21 mouse cellular contexts compared by ENCODE assay signal in the genomic region with DNA sequence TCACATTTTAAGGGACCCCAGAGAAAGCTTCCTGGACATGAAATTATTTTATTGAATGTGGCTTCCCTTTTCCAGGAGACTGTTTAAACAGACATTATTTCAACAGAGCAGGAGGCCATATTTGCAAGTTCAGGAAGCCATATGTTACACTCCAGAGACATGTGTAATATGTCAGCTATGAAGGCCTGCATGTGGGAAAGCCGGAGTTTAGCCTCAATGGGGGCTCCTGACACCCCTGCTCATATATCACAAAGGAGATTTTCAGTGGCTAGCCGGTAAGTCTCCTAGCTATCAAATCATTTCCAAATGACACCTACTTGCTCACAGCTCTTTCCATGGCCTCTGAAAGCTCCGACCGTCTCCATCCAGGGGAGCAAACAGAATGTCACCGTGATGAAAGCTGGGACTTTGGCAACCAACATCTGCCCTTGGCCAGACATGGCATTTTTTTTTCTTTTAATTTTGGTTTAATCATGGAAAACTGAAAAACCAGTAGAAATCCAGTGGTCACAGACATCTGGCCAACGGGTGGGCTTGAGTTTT.
DNase-seq lines count a peak whose midpoint lies in the region; ATAC-seq lines count a peak whose summit lies in the region.
"Had no signal": no experiment of that assay in that cellular context is flagged by ENCODE, and none has a peak within 500 bp of the region (broad histone marks: within the 10 kb centered on the region; RNA-seq: fewer than 3 reads in every experiment).

No protein-coding gene starts in this region.

- H3K9ac ChIP-seq in kidney, embryonic 14.5 days (ENCODE audit: low read depth, low read length): no peak overlapping the region
- no peak overlapping the region for H3K9ac ChIP-seq in embryonic facial prominence, embryonic 11.5 days (replicated peaks; ENCODE audit: low read length)
- H3K9ac ChIP-seq in embryonic facial prominence, embryonic 13.5 days: no peak overlapping the region
- H3K9ac ChIP-seq in limb, embryonic 13.5 days: no peak overlapping the region
- H3K9ac ChIP-seq: heart, embryonic 13.5 days; neural tube, embryonic 15.5 days had no signal

- H3K4me2 ChIP-seq in kidney, embryonic 14.5 days (replicated peaks; ENCODE audit: low read depth, low read length): no peak overlapping the region
- H3K4me2 ChIP-seq in embryonic facial prominence, embryonic 11.5 days (ENCODE audit: low read depth, low read length): no peak overlapping the region
- H3K4me2 ChIP-seq in embryonic facial prominence, embryonic 13.5 days: no peak overlapping the region
- H3K4me2 ChIP-seq in limb, embryonic 13.5 days (replicated peaks): no peak overlapping the region
- H3K4me2 ChIP-seq: heart, embryonic 13.5 days; neural tube, embryonic 15.5 days had no signal

- no peak for ATAC-seq in kidney, embryonic 14.5 days (ENCODE audit: low FRiP score, low TSS enrichment)
- no peak for ATAC-seq in embryonic facial prominence, embryonic 11.5 days (replicated peaks; ENCODE audit: insufficient number of reproducible peaks, low FRiP score, low TSS enrichment, low read depth)
- ATAC-seq in embryonic facial prominence, embryonic 13.5 days (ENCODE audit: insufficient number of reproducible peaks, insufficient read depth, low FRiP score, low TSS enrichment, low read depth): no peak
- peak; percentile 49; the same call in 1 of the 2 replicates for ATAC-seq in limb, embryonic 13.5 days (ENCODE audit: low FRiP score, low read depth)
- ATAC-seq in granulocyte monocyte progenitor cell, adult 5-6 weeks (replicated peaks; ENCODE audit: poor library complexity, severe bottlenecking): no peak
- ATAC-seq: forebrain, embryonic 16.5 days had no signal

- peak overlapping the region; percentile 60; the same call in 1 of the 2 replicates for H3K27ac ChIP-seq in kidney, embryonic 14.5 days (ENCODE audit: low read depth, low read length)
- H3K27ac ChIP-seq in embryonic facial prominence, embryonic 11.5 days (replicated peaks; ENCODE audit: low read depth, low read length): no peak overlapping the region
- 0 out of 2 replicates have a peak overlapping the region, but pooled peaks have one; percentile 16 for H3K27ac ChIP-seq in embryonic facial prominence, embryonic 13.5 days
- peak overlapping the region; percentile 78 for H3K27ac ChIP-seq in limb, embryonic 13.5 days
- H3K27ac ChIP-seq: gastrocnemius, adult 2 months; heart, embryonic 13.5 days; neural tube, embryonic 15.5 days had no signal

- H3K4me3 ChIP-seq in kidney, embryonic 14.5 days (ENCODE audit: low read length): no peak overlapping the region
- no peak overlapping the region for H3K4me3 ChIP-seq in embryonic facial prominence, embryonic 11.5 days (ENCODE audit: low read depth, low read length)
- H3K4me3 ChIP-seq in embryonic facial prominence, embryonic 13.5 days: no peak overlapping the region
- H3K4me3 ChIP-seq in limb, embryonic 13.5 days: no peak overlapping the region
- H3K4me3 ChIP-seq: gastrocnemius, adult 2 months; heart, embryonic 13.5 days; neural tube, embryonic 15.5 days had no signal

- H3K36me3 ChIP-seq in kidney, embryonic 14.5 days (ENCODE audit: control insufficient read depth, insufficient read depth, low read length): peaks cover 8% of the 10 kb centered on the region; the same call in 1 of the 2 replicates
- no peaks in the 10 kb centered on the region for H3K36me3 ChIP-seq in embryonic facial prominence, embryonic 11.5 days (replicated peaks; ENCODE audit: control insufficient read depth, insufficient read depth, low read depth, low read length)
- H3K36me3 ChIP-seq in embryonic facial prominence, embryonic 13.5 days: peaks cover 10% of the 10 kb centered on the region
- peaks cover 11% of the 10 kb centered on the region for H3K36me3 ChIP-seq in limb, embryonic 13.5 days
- H3K36me3 ChIP-seq: neural tube, embryonic 15.5 days had no signal

- peaks cover 33% of the 10 kb centered on the region for H3K4me1 ChIP-seq in kidney, embryonic 14.5 days (ENCODE audit: control insufficient read depth, insufficient read depth, low read length)
- peaks cover 10% of the 10 kb centered on the region for H3K4me1 ChIP-seq in embryonic facial prominence, embryonic 11.5 days (ENCODE audit: control insufficient read depth, insufficient read depth, low read length)
- peaks cover 49% of the 10 kb centered on the region for H3K4me1 ChIP-seq in embryonic facial prominence, embryonic 13.5 days
- peaks cover 60% of the 10 kb centered on the region for H3K4me1 ChIP-seq in limb, embryonic 13.5 days

- no peaks in the 10 kb centered on the region for H3K9me3 ChIP-seq in kidney, embryonic 14.5 days (ENCODE audit: control insufficient read depth, low read length)
- H3K9me3 ChIP-seq in embryonic facial prominence, embryonic 11.5 days (replicated peaks; ENCODE audit: control insufficient read depth, low read length): no peaks in the 10 kb centered on the region
- H3K9me3 ChIP-seq in embryonic facial prominence, embryonic 13.5 days: no peaks in the 10 kb centered on the region
- H3K9me3 ChIP-seq in limb, embryonic 13.5 days: no peaks in the 10 kb centered on the region
- H3K9me3 ChIP-seq: heart, embryonic 13.5 days; neural tube, embryonic 15.5 days had no signal

- no peaks in the 10 kb centered on the region for H3K27me3 ChIP-seq in kidney, embryonic 14.5 days (ENCODE audit: control insufficient read depth, insufficient read depth, low read length)
- no peaks in the 10 kb centered on the region for H3K27me3 ChIP-seq in embryonic facial prominence, embryonic 11.5 days (ENCODE audit: control insufficient read depth, insufficient read depth, low read length)
- H3K27me3 ChIP-seq in embryonic facial prominence, embryonic 13.5 days: no peaks in the 10 kb centered on the region
- H3K27me3 ChIP-seq in limb, embryonic 13.5 days: no peaks in the 10 kb centered on the region
- H3K27me3 ChIP-seq: neural tube, embryonic 15.5 days had no signal

- 35% methylated on average over 6 of the region's 6 CpGs for WGBS in kidney, embryonic 14.5 days
- WGBS in embryonic facial prominence, embryonic 11.5 days: 48% methylated on average over 6 of the region's 6 CpGs
- WGBS in embryonic facial prominence, embryonic 13.5 days: 41% methylated on average over 6 of the region's 6 CpGs
- 37% methylated on average over 6 of the region's 6 CpGs for WGBS in limb, embryonic 13.5 days

- DNase-seq in kidney, adult 18-20 months: no peak
- DNase-seq in embryonic facial prominence, embryonic 11.5 days (ENCODE audit: low spot score): peak; percentile 31
- DNase-seq in spleen, adult 12 weeks (ENCODE audit: low spot score): no peak
- no peak for DNase-seq in layer of hippocampus, adult 8-10 months (ENCODE audit: low spot score in 2 of 2)
- DNase-seq: cerebellum, adult 9-10 months; gastrocnemius, adult 2 months; heart, adult 11 months; kidney, postnatal 36 days; layer of hippocampus, adult 9-11 months; liver; lung, adult 18-20 months; lung, postnatal 14 days; midbrain, embryonic 14.5 days; thymus, adult 2 months had no signal
